Mouse (Mus musculus) hindbrain, embryonic 14.5 days (tissue): ENCODE results near the gene Gjd3. TPM values are rescaled to one million over a fixed set of nuclear protein-coding genes. Genes with fewer than 3 reads are reported as not detected.
"Not testable (repeated sequence)": the region's sequence is repeated elsewhere in the genome, so short reads cannot be mapped to it uniquely, and the experiment has no call there.

Source experiments
- ATAC-seq: fragments of 200-750 bp; cut with Nextera tagmentation; 2 replicates; pipeline ENCODE4 v1.8.0; 2017; ENCODE audit warnings: moderate number of reproducible peaks, mild to moderate bottlenecking, moderate TSS enrichment, moderate library complexity; ENCODE audit not compliant: low FRiP score
- DNase-seq: peaks from one replicate; pipeline ENCODE4 v3.0.0-alpha.2; 2015; ENCODE audit warnings: low spot score
- H3K27ac ChIP-seq: fragments of 300-500 bp; sonication (generic); 2 replicates; pipeline ENCODE4 v1.5.1; 2014; ENCODE audit warnings: mild to moderate bottlenecking, moderate library complexity
- H3K27me3 ChIP-seq: fragments of 300-500 bp; sonication (generic); 2 replicates; pipeline ENCODE4 v1.6.1; 2014; ENCODE audit warnings: mild to moderate bottlenecking, low read length, mixed read lengths; ENCODE audit not compliant: control insufficient read depth, insufficient read depth
- H3K36me3 ChIP-seq: fragments of 300-500 bp; sonication (generic); replicated peaks from 2 replicates; pipeline ENCODE4 v1.6.1; 2014; ENCODE audit not compliant: control insufficient read depth, insufficient read depth
- H3K4me1 ChIP-seq: fragments of 300-500 bp; sonication (generic); replicated peaks from 2 replicates; pipeline ENCODE4 v1.6.1; 2014; ENCODE audit warnings: antibody characterized with exemption, low read length, mixed read lengths; ENCODE audit not compliant: control insufficient read depth, insufficient read depth
- H3K4me2 ChIP-seq: fragments of 300-500 bp; sonication (generic); replicated peaks from 2 replicates; pipeline ENCODE4 v1.6.1; 2014; ENCODE audit warnings: mild to moderate bottlenecking, moderate library complexity
- H3K4me3 ChIP-seq: fragments of 300-500 bp; sonication (generic); replicated peaks from 2 replicates; pipeline ENCODE4 v1.5.1; 2014; ENCODE audit warnings: mild to moderate bottlenecking, low read length
- H3K9ac ChIP-seq: fragments of 300-500 bp; sonication (generic); 2 replicates; pipeline ENCODE4 v1.6.1; 2014
- H3K9me3 ChIP-seq: fragments of 300-500 bp; sonication (generic); 2 replicates; pipeline ENCODE4 v1.6.1; 2016; ENCODE audit warnings: low read length; ENCODE audit not compliant: control insufficient read depth
- WGBS: fragments of 180-500 bp; shearing (Covaris S2); extraction: QIAGEN DNeasy Blood & Tissue Kit; methylation state at CpG from one replicate; pipeline ENCODE4 v1.1.7; 2014; 5-methylcytosine and 5-hydroxymethylcytosine counted together
- polyA plus RNA-seq: library from polyadenylated mRNA; unstranded; fragments of >200 nt; fragmentation: Nextera tagmentation; extraction: Ambion mirVana; gene quantifications from 2 replicates; pipeline ENCODE4 v1.2.1, GENCODE M21; 2014

Gene Gjd3
- polyA plus RNA-seq, 1 experiment from 2014 or later: 1.4 TPM

GRCm38 (mm10) chr11:98933847-98934246 is 49.0 kb downstream of the Gjd3 start:
- WGBS: 93% methylated on average over 2 of the region's 2 CpGs
- H3K4me3 ChIP-seq, H3K4me2 ChIP-seq, DNase-seq, H3K9ac ChIP-seq, ATAC-seq, H3K9me3 ChIP-seq, H3K36me3 ChIP-seq, H3K27ac ChIP-seq, H3K27me3 ChIP-seq: not testable (repeated sequence)
- peaks cover 66% of the 10 kb centered on the region for H3K4me1 ChIP-seq

- Histone ChIP-seq H3K9ac (no peak overlapping the region), H3K36me3 (no peaks in the 10 kb centered on the region), H3K27me3 (no peaks in the 10 kb centered on the region), H3K4me3 (no peak overlapping the region), H3K27ac (no peak overlapping the region), H3K4me2 (no peak overlapping the region), H3K9me3 (no peaks in the 10 kb centered on the region), H3K4me1 (peaks cover 67% of the 10 kb centered on the region)
- WGBS: 45% methylated on average over 9 of the region's 9 CpGs
- ATAC-seq (no peak), DNase-seq (no peak)
Measured at GRCm38 (mm10) chr11:98933151-98933550, 49.7 kb downstream of the Gjd3 start.

- Histone ChIP-seq H3K4me2 (0 out of 2 replicates have a peak overlapping the region, but pooled peaks have one; percentile 4), H3K9ac (no peak overlapping the region), H3K27ac (0 out of 2 replicates have a peak overlapping the region, but pooled peaks have one; percentile 18)
Measured at GRCm38 (mm10) chr11:98932293-98933091, 50.3 kb downstream of the Gjd3 start.

More at GRCm38 (mm10) chr11:98932293-98933091, 50.3 kb downstream of the Gjd3 start:
- 26% methylated on average over 19 of the region's 19 CpGs for WGBS
- Histone ChIP-seq H3K9me3 (no peaks in the 10 kb centered on the region), H3K36me3 (no peaks in the 10 kb centered on the region), H3K4me1 (peaks cover 69% of the 10 kb centered on the region), H3K27me3 (no peaks in the 10 kb centered on the region), H3K4me3 (no peak overlapping the region)
- DNase-seq: no peak
- ATAC-seq: no peak

Other genes starting within 250 kb of the Gjd3 start
- 165 and 181 TPM in 2 replicates for gene Thra, start 242.4 kb downstream of the Gjd3 start, polyA plus RNA-seq
- gene Nr1d1, start 207.7 kb downstream of the Gjd3 start, polyA plus RNA-seq: 3.4 and 4.1 TPM in 2 replicates
- 23.6 and 24.1 TPM in 2 replicates for gene Msl1, start 187.5 kb downstream of the Gjd3 start, polyA plus RNA-seq
- gene Casc3, start 178.1 kb downstream of the Gjd3 start, polyA plus RNA-seq: 49.3 and 57.4 TPM in 2 replicates
- gene Rapgefl1, start 146.2 kb downstream of the Gjd3 start, polyA plus RNA-seq: 12.0 and 12.9 TPM in 2 replicates
- 4.7 and 4.8 TPM in 2 replicates for gene Wipf2, start 119.4 kb downstream of the Gjd3 start, polyA plus RNA-seq
- gene Cdc6, start 75.2 kb downstream of the Gjd3 start, polyA plus RNA-seq: 4.3 and 5.2 TPM in 2 replicates
- 18.4 and 18.7 TPM in 2 replicates for gene Rara, start 55.2 kb downstream of the Gjd3 start, polyA plus RNA-seq
- 34.2 and 42.4 TPM in 2 replicates for gene Top2a, start 41.2 kb upstream of the Gjd3 start, polyA plus RNA-seq
- gene Igfbp4, start 58.2 kb upstream of the Gjd3 start, polyA plus RNA-seq: 127 and 142 TPM in 2 replicates
- gene Tns4, start 106.3 kb upstream of the Gjd3 start, polyA plus RNA-seq: 0.20 TPM in 1 of 2 replicates, not detected in the other
- gene Ccr7, start 172.1 kb upstream of the Gjd3 start, polyA plus RNA-seq: 0.23 TPM in 1 of 2 replicates, not detected in the other
- 131 and 136 TPM in 2 replicates for gene Smarce1, start 248.0 kb upstream of the Gjd3 start, polyA plus RNA-seq